Mouse (Mus musculus) bone marrow, adult 2 months (tissue): ENCODE data around the gene Ccdc38. TPM values are rescaled to one million over a fixed set of nuclear protein-coding genes. Genes with fewer than 3 reads are reported as not detected.

ENCODE experiments used
- H3K27ac ChIP-seq: fragments of 200-500 bp; 2 replicates; pipeline ENCODE4 v1.5.1; 2012; ENCODE audit warnings: low read depth, mild to moderate bottlenecking, control low read depth, inconsistent platforms, low read length; ENCODE audit not compliant: control insufficient read depth, poor library complexity, insufficient read depth
- H3K4me1 ChIP-seq: fragments of 200-500 bp; 2 replicates; pipeline ENCODE4 v1.6.1; 2011; ENCODE audit warnings: low read length; ENCODE audit not compliant: control insufficient read depth, insufficient read depth
- H3K4me3 ChIP-seq: fragments of 200-500 bp; replicated peaks from 2 replicates; pipeline ENCODE3; 2011; ENCODE audit warnings: mild to moderate bottlenecking, low read depth, low read length, control low read depth; ENCODE audit not compliant: control insufficient read depth
- CTCF ChIP-seq: fragments of 200-500 bp; IDR thresholded peaks from 2 replicates; pipeline ENCODE4 v1.5.1; 2011; ENCODE audit warnings: low read length, control low read depth; ENCODE audit not compliant: control insufficient read depth, insufficient read depth
- POLR2A ChIP-seq: fragments of 200-500 bp; IDR thresholded peaks from 2 replicates; pipeline ENCODE4 v1.6.1; 2011; ENCODE audit warnings: low read depth, mild to moderate bottlenecking, control low read depth, low read length, borderline replicate concordance; ENCODE audit not compliant: control insufficient read depth
- WGBS: fragments of 180-500 bp; shearing (Covaris S2); methylation state at CpG from one replicate; pipeline ENCODE4 v1.1.7; 2018; 5-methylcytosine and 5-hydroxymethylcytosine counted together
- polyA plus RNA-seq: library from polyadenylated mRNA; stranded (reverse); fragments of >200 nt; gene quantifications from 2 replicates; pipeline ENCODE4 v1.2.4, GENCODE M21; 2011; ENCODE audit warnings: low replicate concordance; ENCODE audit not compliant: missing spikeins, insufficient read depth, insufficient read length

The Ccdc38 gene
- polyA plus RNA-seq, 1 experiment = 0.40 TPM

GRCm38 (mm10) chr10:93518186-93518585 lies 22.2 kb upstream of the Ccdc38 start:
- Histone ChIP-seq H3K27ac (no peak overlapping the region), H3K4me1 (no peaks in the 10 kb centered on the region; the same call in 1 of the 2 replicates), H3K4me3 (no peak overlapping the region)
- WGBS = 83% methylated on average over 4 of the region's 4 CpGs
- TF ChIP-seq POLR2A (no peak), CTCF (no peak)

DNA sequence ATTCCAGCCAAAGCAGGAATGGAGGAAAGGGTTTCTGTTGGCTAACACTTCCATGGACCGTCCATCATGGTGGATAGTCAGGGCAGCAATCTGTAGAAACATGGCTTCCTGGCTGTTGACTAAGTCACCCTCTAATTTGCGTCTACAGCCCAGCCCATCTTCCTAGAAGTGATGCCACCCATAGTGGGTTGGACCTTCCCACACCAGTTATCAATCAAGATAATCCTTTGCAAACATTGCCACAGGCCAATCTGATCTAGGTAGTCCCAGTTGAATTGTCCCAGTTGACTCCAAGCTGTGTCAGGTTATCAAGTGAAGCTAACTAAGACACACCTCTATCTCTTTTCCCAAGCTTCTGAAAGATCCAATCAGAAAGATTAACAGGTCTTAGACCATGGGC lies 21.8 kb upstream of the Ccdc38 start:
- Histone ChIP-seq H3K4me3 (no peak overlapping the region), H3K4me1 (no peaks in the 10 kb centered on the region; the same call in 1 of the 2 replicates), H3K27ac (no peak overlapping the region)
- WGBS = 84% methylated on average over 2 of the region's 2 CpGs
- TF ChIP-seq POLR2A = no peak
- no peak for TF ChIP-seq CTCF

- 78% methylated on average over 8 of the region's 8 CpGs for WGBS
- Histone ChIP-seq H3K4me3 (no peak overlapping the region), H3K4me1 (no peaks in the 10 kb centered on the region; the same call in 1 of the 2 replicates), H3K27ac (no peak overlapping the region)
- TF ChIP-seq POLR2A (no peak), CTCF (no peak)
These were observed 21.3 kb upstream of the Ccdc38 start for GRCm38 (mm10) chr10:93519159-93519558.

GRCm38 (mm10) chr10:93519756-93520155 lies 20.7 kb upstream of the Ccdc38 start:
- Histone ChIP-seq H3K4me3 (no peak overlapping the region), H3K27ac (no peak overlapping the region), H3K4me1 (no peaks in the 10 kb centered on the region; the same call in 1 of the 2 replicates)
- TF ChIP-seq POLR2A = no peak
- TF ChIP-seq CTCF = no peak
- 86% methylated on average over 5 of the region's 5 CpGs for WGBS

DNA sequence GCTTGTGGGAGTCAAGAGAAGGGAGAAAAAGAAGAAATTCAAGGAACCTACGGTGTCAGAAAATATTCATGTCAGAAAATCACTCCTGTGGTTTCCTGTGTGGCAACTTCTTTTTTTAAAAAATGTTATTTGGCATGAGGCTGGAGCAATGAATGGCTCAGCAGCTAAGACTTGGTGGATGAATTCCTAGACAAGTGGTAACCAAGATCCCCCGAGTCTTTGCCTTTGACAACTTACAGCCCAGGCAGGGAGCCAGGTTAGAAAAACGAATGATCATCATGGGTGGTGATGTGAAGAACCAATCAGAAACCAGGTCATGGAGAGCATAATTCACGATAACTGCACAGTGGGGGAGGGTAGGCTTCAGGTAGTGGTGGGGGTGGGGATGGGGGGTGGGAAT lies 19.4 kb upstream of the Ccdc38 start:
- Histone ChIP-seq H3K4me3 (no peak overlapping the region), H3K27ac (no peak overlapping the region)
- 5% methylated on average over 4 of the region's 4 CpGs for WGBS

DNA sequence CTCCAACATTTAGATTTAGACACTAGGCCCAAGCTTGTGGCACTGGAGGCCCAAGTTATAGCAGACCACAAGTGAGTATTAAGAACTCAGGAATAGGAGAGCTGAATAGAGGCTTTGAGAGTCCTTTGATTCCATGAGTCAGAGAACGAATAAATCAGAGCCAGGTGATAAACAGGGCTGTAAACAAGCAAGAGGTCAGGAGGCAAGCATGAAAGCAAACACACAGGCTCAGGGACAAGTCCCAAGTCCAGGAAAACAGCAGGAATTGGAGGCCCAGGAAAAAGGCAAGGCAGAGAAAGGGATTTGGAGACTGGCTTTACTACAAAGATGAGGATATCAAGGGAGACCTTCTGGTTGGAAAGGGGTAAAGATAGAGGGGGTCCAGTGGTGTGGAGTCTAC lies 15.1 kb upstream of the Ccdc38 start:
- Histone ChIP-seq H3K4me3 (no peak overlapping the region), H3K4me1 (no peaks in the 10 kb centered on the region; the same call in 1 of the 2 replicates), H3K27ac (no peak overlapping the region)
- 82% methylated on average over 1 of the region's 1 CpGs for WGBS
- TF ChIP-seq POLR2A (no peak), CTCF (no peak)

More for the DNA sequence above, 19.4 kb upstream of the Ccdc38 start:
- no peaks in the 10 kb centered on the region; the same call in 1 of the 2 replicates for H3K4me1 ChIP-seq
- TF ChIP-seq POLR2A = no peak

DNA sequence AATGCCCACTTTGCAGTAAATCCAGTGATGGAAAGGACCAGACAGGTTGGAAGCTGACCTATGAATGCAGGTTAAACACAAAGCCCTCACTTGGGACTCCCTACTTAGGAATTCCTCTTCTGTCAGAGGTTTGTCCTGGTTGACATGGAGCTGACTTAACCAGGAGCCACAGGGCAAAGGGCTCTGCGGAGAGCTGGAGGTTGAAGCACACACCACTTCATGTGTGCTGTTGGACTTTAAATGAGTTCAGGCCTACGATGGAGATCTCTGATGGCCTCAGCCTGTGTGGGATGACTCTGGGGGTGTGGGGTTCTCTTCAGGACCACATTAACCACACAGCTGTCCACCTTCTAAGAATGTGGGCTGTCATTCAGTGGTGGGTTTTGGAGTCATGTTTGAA lies 2.1 kb upstream of the Ccdc38 start:
- H3K4me1 ChIP-seq = peaks cover 6% of the 10 kb centered on the region
- 74% methylated on average over 2 of the region's 2 CpGs for WGBS
- TF ChIP-seq CTCF (no peak), POLR2A (no peak)
- H3K4me3 ChIP-seq = no peak overlapping the region
- no peak overlapping the region for H3K27ac ChIP-seq

- H3K4me1 ChIP-seq = peaks cover 6% of the 10 kb centered on the region
- H3K27ac ChIP-seq = no peak overlapping the region
- no peak overlapping the region for H3K4me3 ChIP-seq
- TF ChIP-seq CTCF (no peak), POLR2A (no peak)
- WGBS = 91% methylated on average over 6 of the region's 6 CpGs
These were observed 1.6 kb upstream of the Ccdc38 start for GRCm38 (mm10) chr10:93538818-93539217.
